Mouse (Mus musculus) limb, embryonic 12.5 days (tissue): ENCODE results near the gene Nup98. TPM values are rescaled to one million over a fixed set of nuclear protein-coding genes. Genes with fewer than 3 reads are reported as not detected.

ENCODE experiments used
- polyA plus RNA-seq: library from polyadenylated mRNA; unstranded; fragments of >200 nt; fragmentation: Nextera tagmentation; extraction: Ambion mirVana; gene quantifications from 2 replicates; pipeline ENCODE4 v1.2.1, GENCODE M21; 2016

Gene Nup98
- polyA plus RNA-seq, 1 experiment from 2014 or later = 51.8 TPM

Other genes with a start within 250 kb of the Nup98 start
- gene Il18bp, start 191.5 kb downstream of the Nup98 start, polyA plus RNA-seq = 3.4 and 3.7 TPM in 2 replicates
- 28.8 and 30.7 TPM in 2 replicates for gene Rnf121, start 144.7 kb downstream of the Nup98 start, polyA plus RNA-seq
- 48.7 and 51.7 TPM in 2 replicates for gene Xndc1, start 144.7 kb downstream of the Nup98 start, polyA plus RNA-seq
- gene Xntrpc, start 144.5 kb downstream of the Nup98 start, polyA plus RNA-seq = 2.3 and 2.9 TPM in 2 replicates
- gene Trpc2, start 127.1 kb downstream of the Nup98 start, polyA plus RNA-seq = not detected in 2 replicates
- 8.0 and 8.3 TPM in 2 replicates for gene Art1, start 108.4 kb downstream of the Nup98 start, polyA plus RNA-seq
- gene Art5, start 100.7 kb downstream of the Nup98 start, polyA plus RNA-seq = 5.1 and 7.2 TPM in 2 replicates
- not detected in 2 replicates for gene Chrna10, start 93.3 kb downstream of the Nup98 start, polyA plus RNA-seq
- gene Pgap2, start within 50 bp of the Nup98 start, polyA plus RNA-seq = 82.0 and 84.9 TPM in 2 replicates
- gene Rhog, start 45.9 kb upstream of the Nup98 start, polyA plus RNA-seq = 47.8 and 50.4 TPM in 2 replicates
- 17.7 and 25.3 TPM in 2 replicates for gene Stim1, start 57.6 kb upstream of the Nup98 start, polyA plus RNA-seq
- gene Rrm1, start 231.5 kb upstream of the Nup98 start, polyA plus RNA-seq = 190 and 192 TPM in 2 replicates